Mouse (Mus musculus) testis, adult 2 months (tissue): ENCODE results near the gene Triobp.

ENCODE experiments used
- CTCF ChIP-seq: fragments of 200-500 bp; IDR thresholded peaks from 2 replicates; pipeline ENCODE4 v1.5.1; 2012; ENCODE audit warnings: low read depth, mild to moderate bottlenecking, inconsistent platforms, low read length, moderate library complexity; ENCODE audit not compliant: control insufficient read depth, insufficient read depth, insufficient replicate concordance
- POLR2A ChIP-seq: fragments of 200-500 bp; IDR thresholded peaks from 2 replicates; pipeline ENCODE4 v1.6.1; 2012; ENCODE audit warnings: low read depth, mild to moderate bottlenecking, inconsistent platforms, low read length, moderate library complexity; ENCODE audit not compliant: control insufficient read depth

DNA sequence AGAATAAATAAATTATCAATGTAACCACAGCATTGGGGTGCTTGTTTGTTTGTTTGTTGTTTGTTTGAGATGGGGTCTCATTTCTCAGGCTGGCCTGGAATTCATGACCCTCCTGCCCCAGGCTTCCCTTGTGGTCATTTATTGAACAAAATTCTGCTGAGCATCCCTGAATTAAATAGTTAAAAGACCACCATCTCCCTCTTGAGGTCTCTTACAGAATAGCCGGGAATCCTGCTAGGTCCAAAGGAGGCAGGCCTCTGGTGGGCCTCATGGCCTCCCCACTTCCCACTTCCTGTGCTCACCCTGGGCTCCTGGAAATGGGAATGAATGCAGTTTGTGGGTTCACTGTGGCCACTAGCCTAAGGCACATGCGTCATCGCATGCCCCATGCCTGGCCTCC, 71.4 kb downstream of the Triobp start:
- TF ChIP-seq POLR2A (no peak), CTCF (no peak)
